Mouse (Mus musculus) heart, adult 8-10 months (tissue): ENCODE data around the gene Ppp2r3c. TPM values are rescaled to one million over a fixed set of nuclear protein-coding genes. Genes with fewer than 3 reads are reported as not detected.
"Not testable (repeated sequence)": the region's sequence is repeated elsewhere in the genome, so short reads cannot be mapped to it uniquely, and the experiment has no call there.

Experiments used
- DNase-seq: peaks from one replicate; pipeline ENCODE4 v3.0.0; 2022; ENCODE audit warnings: low spot score
- total RNA-seq, 4 experiments: library from RNA; stranded (reverse); gene quantifications; 2 replicates each; pipeline ENCODE4 v1.2.4; 2022

The Ppp2r3c gene
- 10 to 100 TPM in 1 of 4 experiments, 1 to 10 TPM in 3; 8.4 to 10.9 (median 9.3) TPM for total RNA-seq

GRCm38 (mm10) chr12:55302485-55303441, at the start of gene Ppp2r3c:
Gene Ppp2r3c (minus strand): TSS chr12:55302998.
- DNase-seq = peak; percentile 92

DNA sequence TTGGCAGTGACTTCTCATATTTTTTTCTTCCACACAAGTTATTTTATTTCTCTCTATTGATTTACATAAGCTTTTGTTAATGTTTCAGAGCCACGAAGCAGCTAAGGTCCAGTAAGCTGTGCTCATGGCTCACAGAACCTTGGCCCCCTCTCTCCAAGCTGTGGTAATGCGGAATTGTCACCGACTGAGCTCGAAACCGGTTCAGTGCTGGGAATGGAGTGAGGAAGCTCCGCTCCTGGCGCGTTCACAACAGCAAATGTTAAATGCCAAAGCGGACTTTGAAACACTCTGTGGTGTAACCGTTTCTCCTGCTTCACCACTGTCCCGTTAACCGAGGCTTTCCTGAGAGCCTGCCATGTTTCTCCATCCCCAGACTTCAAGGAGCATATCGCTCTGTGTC, 41.8 kb upstream of the Ppp2r3c start:
- DNase-seq = no peak

GRCm38 (mm10) chr12:55343998-55344397, 41.2 kb upstream of the Ppp2r3c start:
- no peak for DNase-seq

- not testable (repeated sequence) for DNase-seq
Observed at GRCm38 (mm10) chr12:55343045-55343444, 40.2 kb upstream of the Ppp2r3c start.

DNA sequence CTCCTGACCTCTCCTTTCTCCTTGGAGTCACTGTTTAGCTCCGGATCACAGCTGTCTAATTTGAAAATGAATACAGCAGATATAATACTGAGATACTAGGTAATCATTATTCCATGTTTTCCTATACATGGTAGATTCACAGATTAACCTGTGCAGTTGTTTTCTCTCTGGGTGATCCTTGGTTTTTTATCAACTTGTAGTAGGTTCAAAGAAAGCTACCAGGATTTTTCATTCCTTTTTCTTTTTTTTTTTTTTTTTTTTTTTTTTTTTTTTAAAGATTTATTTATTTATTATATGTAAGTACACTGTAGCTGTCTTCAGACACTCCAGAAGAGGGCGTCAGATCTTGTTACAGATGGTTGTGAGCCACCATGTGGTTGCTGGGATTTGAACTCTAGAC, 35.7 kb upstream of the Ppp2r3c start:
- DNase-seq = not testable (repeated sequence)

DNA sequence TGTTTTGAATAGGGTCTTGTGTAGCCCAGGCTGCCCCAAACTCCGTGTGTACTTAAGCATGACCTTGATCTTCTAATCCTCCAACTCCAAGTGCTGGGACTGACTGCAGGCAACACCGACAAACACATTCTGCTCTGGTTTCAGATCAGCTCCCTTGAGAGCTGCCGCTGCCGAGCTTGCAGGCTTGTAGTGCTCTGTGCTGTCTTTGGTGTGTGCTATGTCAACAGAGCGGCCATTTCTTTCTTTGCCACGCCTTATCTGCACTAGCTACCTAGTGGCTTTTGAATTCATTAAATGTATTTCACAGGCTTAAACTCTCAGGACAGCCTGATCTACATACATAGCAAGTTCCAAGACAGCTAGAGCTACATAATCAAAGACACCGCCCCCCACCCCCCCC, 30.9 kb upstream of the Ppp2r3c start:
- no peak for DNase-seq

DNA sequence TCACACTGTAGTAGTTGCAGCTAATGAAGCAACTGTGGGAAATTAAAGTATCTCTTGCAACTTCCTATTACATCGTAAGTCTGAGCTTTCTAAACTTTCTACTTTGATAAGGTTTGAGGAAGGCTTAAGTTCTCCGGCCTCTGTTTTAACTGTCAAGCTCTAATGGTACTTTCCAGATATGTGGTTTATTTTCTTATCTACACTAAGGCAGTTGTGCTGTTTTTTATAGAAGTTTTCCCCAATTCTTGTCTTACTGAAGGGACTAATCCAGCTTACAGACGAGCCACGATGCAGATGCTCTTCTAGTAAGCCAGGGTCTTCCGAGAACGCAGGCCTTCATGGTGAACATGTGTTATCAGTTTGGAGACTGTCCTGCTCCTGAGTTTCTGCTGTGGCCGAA, 26.6 kb upstream of the Ppp2r3c start:
- no peak for DNase-seq

DNA sequence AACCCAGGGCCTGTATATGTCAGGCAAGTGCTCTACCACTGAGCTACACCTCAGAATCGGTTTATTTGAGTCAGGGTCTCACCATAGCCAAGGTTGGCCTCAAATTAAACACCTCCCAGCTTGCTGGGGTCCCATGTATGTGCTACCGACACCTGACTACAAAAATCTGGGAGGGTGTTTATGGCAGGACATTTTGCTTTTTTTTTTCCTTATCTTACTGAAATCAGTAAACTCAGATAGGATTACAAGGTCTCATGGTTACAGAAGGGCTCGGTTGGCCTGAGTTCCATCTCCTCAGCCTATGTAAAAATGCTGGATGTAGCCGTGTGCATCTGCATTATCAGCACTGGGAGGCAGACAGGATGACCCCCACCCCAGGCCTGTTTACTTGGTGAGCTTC, 26.0 kb upstream of the Ppp2r3c start:
- DNase-seq = no peak

DNA sequence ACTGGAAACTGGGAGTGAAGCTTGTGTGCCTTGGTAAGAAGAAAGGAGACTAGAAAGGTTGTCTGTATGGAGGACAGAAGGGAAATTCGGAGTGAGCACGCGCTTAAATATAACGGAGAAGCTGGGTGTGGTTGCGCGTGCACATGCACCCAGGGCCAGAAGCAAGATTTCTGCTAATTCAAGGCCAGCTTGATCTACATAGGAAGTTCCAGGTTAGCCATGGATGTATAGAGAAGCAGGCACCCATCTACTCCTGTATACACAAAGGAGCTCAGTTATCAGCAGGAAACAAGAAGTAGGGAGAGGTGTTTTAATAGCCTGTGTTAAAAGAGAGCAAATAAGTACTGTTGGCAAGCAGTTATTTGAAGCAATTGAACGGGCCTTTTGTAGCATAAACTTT, 22.9 kb upstream of the Ppp2r3c start:
- DNase-seq = no peak

DNA sequence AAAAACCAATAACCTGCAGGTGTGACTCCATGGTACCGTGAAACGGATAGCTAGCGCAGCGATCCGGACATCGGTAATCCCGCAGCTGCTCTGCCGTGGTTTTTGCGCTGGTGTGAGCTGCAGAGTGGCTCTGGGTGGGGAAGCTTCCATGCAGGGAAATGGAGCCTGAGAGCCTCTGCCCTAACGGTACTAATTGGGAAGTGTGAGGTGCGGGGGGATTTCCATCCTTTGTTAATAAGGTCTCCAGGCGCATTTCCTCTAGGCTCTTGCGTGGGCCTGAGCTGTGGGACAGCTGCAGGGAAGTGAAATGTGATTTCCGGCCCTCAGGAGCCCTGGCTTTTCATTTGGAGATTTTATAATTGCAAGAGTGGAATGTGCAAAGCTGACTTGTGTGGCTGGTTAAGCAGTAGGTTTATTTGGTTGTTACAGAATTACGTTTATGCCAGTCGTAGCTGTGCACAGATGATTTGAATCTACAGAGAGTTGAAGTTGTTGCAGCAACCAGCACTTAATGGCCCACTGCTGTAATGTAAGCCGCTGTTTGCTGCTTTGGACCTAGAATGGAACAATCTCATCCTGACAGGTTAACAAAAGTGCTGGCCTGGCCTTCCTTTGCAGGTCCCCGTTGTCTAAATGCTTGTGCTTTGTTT, 19.0 kb upstream of the Ppp2r3c start:
- peak; percentile 62 for DNase-seq

DNA sequence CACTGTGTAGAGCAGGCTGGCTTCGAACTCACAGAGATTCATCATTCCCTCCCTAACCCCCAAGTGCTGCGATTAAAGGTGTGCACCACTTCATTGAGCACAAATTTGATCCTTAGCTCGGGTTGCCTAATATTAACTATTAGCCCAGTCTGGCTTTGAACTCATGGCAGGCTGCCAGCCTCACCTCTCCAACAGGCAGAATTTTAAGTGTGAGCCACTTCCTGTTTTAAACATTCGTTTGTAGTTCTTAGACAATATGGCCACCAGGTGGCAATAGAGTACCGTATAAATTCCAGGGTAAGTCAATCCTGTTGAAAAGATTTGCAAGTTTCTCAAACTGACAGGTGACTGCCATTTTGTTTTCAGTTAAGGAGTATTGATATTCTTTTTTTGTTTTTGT, 12.4 kb upstream of the Ppp2r3c start:
- DNase-seq = peak; percentile 88

DNA sequence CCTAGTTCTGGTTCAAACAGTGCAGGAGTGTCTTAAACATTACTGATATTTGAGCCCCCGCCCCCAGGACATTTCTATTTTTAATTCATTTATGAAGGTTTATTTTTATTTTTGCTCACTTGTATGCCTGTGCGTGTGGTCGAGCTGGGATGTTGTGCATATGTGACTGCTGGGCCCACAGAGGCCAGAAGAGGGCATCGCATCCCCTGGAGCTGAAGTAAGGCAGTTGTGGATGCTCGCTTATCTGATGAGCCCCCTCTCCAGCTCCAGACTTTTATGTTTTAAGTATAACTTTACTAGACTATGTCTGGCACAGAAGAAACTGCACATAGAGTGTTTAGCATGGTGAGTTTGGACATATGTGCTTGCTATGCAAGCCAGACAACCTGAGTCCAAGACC, 11.1 kb upstream of the Ppp2r3c start:
- DNase-seq = no peak

GRCm38 (mm10) chr12:55311841-55312240, 9.0 kb upstream of the Ppp2r3c start:
- no peak for DNase-seq

DNA sequence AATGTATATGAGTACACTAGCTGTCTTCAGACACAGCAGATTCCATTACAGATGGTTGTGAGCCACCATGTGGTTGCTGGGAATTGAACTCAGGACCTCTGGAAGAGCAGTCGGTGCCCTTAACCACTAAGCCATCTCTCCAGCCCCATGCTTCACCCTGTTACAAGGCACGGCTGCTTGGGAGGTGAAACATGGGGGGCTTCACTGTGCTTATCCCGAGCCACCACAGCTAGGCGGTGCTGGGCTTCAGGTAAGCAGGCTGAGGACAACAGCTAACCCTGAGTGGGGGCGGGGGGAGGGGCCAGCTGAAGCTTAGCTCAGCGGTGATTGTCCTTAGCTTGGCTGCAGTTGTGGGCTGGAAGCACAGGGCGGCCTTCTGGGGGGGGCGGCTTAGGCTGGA, 6.7 kb upstream of the Ppp2r3c start:
- no peak for DNase-seq

GRCm38 (mm10) chr12:55308731-55309130, 5.9 kb upstream of the Ppp2r3c start:
- DNase-seq = no peak

DNA sequence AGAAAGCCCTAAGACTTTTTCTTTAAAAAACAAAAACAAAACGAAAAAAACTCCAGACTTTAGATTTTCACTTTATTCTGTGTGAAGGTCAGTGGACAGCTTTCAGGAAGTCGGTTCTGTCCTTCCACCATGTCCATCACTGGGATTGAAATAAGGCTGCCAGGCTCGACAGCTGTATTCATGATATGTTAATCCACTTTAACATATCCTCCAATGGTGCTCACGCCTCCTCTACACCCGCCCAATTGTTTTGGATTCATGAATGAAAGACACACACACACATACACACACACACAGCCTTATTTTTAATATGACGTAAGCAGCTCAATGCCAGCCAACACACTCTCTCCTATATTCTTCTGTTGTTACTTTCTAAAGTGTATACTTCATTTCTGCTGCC, 4.8 kb upstream of the Ppp2r3c start:
- DNase-seq = no peak

GRCm38 (mm10) chr12:55306371-55306770, 3.6 kb upstream of the Ppp2r3c start:
- no peak for DNase-seq

DNA sequence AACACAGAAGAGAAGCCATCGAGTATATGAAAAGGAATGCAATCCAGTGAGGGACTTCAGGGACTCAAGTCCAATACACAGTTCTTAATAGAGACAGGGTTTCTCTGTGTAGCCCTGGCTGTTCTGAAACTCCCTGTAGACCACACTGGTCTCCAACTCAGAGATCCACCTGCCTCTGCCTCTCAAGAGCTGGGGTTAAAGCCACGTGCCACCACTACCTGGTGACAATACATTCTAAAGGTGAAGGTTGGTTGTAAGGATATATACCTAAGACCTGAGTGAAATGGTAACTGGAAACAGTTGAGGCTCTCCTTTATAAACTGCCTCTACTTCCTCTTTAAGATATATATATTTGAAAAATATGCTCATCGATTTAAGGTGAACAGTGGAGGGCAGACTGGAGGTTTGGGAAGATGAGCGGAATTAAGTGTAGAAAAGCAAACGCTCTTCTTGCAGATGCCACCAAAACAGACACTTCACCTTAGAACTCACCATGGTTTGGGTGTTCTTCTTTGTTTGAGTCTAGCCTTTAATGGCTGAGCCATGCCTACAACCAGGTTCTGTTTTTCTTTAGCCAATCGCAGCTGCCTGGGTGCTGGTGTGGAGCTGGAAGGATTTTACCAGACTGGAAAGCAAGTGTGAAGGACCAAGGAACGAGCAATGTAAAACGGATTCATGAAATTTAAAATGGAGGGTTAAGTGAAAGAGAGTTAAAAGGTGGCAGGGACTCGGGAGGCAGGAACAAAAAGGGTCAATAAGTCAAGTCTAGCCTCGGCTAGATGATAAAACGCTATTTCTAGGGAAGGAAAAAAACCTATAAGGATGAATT, 1.1 kb downstream of the Ppp2r3c start:
- no peak for DNase-seq

DNA sequence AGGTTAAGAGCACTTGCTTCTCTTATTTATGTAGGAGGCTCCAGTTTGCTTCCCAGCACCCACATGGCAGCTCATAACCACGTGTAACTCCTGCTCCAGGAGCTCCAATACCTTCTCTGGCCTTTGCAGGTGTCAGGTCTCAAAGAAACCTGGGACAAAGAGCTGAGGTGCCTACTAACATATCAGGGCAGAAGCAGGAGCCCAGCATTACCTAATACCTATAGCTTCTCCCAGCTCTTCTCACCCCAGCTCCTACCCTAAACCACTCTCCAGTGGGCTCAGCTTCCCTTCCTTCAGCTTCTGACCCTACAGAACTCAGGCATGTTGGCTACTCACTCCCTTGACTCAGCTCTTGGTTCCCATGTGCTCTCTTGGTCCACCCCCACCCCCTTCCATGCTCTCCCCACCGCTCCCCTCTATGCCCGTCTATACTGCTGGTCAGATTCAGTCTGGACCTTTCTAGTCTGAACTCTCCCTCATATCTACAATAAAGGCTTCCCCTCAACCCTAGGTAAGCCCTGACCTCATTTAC, 1.9 kb downstream of the Ppp2r3c start:
- no peak for DNase-seq

GRCm38 (mm10) chr12:55299336-55299735, 3.5 kb downstream of the Ppp2r3c start, which contains the start of gene 1110008L16Rik:
Gene 1110008L16Rik (plus strand): TSS chr12:55299577.
- DNase-seq = no peak

DNA sequence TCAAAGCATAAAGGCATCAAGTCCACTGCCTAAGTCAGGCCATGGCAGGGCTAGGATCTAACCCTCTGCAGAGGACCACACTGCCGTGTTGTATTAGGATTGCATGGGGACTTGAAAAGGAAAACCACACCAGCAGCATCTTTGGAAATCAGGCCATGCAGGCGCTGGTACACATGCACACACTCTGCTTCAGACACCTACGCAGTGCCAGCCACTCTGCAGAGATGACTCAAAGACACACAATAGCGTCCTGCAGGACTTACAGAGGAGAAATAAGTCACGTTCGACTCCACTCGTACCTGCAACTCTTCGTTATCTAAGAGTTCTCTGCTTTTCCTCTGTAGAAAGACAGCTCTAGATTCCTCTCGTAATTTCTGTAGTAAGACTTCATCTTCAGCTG, 4.7 kb downstream of the Ppp2r3c start:
- no peak for DNase-seq

GRCm38 (mm10) chr12:55277583-55277982, 25.2 kb downstream of the Ppp2r3c start:
- DNase-seq = not testable (repeated sequence)
